Mouse (Mus musculus): ENCODE results near the gene Nlrc5. TPM values are rescaled to one million over a fixed set of nuclear protein-coding genes. Genes with fewer than 3 reads are reported as not detected.

Gene Nlrc5
- total and polyA plus RNA-seq, 3 experiments, result 2.3 to 4.9 (median 3.7) TPM

DNA sequence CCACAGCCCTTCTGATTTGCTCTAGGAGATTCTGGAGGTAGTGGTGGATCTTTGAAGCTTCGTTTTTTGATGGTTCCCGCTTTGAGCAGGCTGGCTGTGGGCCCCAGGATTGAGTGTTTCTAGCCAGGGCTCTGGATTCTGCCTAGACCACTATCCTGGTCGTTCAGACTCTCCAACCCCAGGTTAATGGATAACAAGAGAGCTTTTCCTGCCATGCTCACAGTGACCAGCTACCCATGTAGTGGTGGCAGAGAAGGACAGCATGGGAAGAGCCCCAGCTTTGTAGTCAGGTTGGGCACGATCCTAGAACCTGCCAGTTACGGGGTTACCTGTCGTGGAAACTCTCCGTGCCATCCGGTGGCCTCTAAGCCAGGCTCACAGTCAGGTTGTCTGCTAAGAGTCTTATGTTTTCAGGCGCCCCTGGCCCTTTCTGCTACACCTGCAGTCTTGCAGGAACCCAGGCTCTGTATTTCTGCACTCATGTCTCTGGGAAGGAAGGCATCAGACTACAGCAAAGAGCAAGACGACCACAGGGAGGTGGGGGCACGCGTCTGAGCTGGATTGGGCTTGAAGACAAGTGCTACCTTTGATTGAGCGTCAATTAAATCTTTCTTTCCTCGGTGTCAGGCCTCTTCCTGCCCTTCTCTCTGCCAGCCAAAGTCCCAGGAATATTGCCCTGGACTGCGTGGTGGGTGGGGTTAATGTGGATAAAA is 132.4 kb downstream of the Nlrc5 start:
- Histone ChIP-seq H3K27ac (no peak overlapping the region), H3K4me1 (ENCODE audit: control insufficient read depth, insufficient read depth, low read length) (no peaks in the 10 kb centered on the region), H3K4me3 (no peak overlapping the region), H3K9ac (ENCODE audit: low read depth, low read length) (no peak overlapping the region), H3K79me2 (replicated peaks; ENCODE audit: control insufficient read depth, insufficient read depth, low read length) (no peaks in the 10 kb centered on the region), H3K27me3 (ENCODE audit: control insufficient read depth, insufficient read depth, low read length) (no peaks in the 10 kb centered on the region), H3K36me3 (ENCODE audit: control insufficient read depth, insufficient read depth, low read length) (no peaks in the 10 kb centered on the region)
- intact Hi-C loops (cut with DNase I), result loop anchor here (5.0 kb wide), 1 partner anchor 34 kb away; the partner anchor contains the start of gene Cpne2
- no peak for DNase-seq
- no peak for TF ChIP-seq POLR2A (IDR thresholded peaks at IDR 0.05; ENCODE audit: insufficient read depth, low read depth, low read length)
- no peak for TF ChIP-seq EP300 (IDR thresholded peaks at IDR 0.05; ENCODE audit: insufficient read depth, low read depth, low read length)
- TF ChIP-seq CTCF (IDR thresholded peaks at IDR 0.05), result no peak
- 81% methylated on average over 15 of the region's 15 CpGs for WGBS

DNA sequence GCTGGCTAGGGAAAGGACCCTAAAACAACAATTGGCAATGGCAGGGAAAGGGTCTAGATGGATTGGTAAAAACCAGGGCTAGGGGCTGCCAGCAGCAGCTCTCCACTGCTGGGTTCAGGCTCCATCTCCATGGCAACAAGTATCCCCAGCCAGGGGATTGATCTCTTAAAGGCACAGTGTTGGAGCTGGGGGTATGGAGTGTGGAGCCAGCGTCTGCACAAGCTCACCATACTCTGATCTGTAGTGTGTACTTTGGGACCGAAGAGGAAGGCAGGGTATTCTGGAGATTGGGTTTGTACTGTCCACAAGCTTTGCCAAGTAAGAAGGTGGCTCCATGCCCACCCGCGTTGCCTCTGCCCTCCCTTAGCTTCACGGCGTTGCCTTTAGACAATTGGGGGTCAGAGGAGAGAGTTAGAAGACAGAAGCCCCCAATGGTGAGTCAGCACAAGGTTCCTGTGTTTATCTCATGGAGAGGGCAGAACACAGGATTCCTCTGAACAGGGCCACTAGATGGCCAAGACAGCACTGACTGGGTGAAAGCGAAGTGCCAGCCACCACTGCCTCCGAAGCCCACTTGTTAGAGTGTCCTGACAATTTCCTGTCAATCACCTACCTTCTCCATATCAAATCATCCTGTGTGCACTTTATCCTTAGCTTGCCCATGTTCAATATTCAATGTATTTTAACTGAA is 133.1 kb downstream of the Nlrc5 start:
- Histone ChIP-seq H3K27me3 (ENCODE audit: control insufficient read depth, insufficient read depth, low read length) (no peaks in the 10 kb centered on the region), H3K27ac (no peak overlapping the region), H3K4me1 (ENCODE audit: control insufficient read depth, insufficient read depth, low read length) (no peaks in the 10 kb centered on the region), H3K9ac (ENCODE audit: low read depth, low read length) (no peak overlapping the region), H3K79me2 (replicated peaks; ENCODE audit: control insufficient read depth, insufficient read depth, low read length) (no peaks in the 10 kb centered on the region), H3K4me3 (no peak overlapping the region), H3K36me3 (ENCODE audit: control insufficient read depth, insufficient read depth, low read length) (no peaks in the 10 kb centered on the region)
- 75% methylated on average over 8 of the region's 8 CpGs for WGBS
- no peak for DNase-seq
- no peak for TF ChIP-seq CTCF (IDR thresholded peaks at IDR 0.05)
- no peak for TF ChIP-seq EP300 (IDR thresholded peaks at IDR 0.05; ENCODE audit: insufficient read depth, low read depth, low read length)
- no peak for TF ChIP-seq POLR2A (IDR thresholded peaks at IDR 0.05; ENCODE audit: insufficient read depth, low read depth, low read length)
- intact Hi-C loops (cut with DNase I), result loop anchor here (5.0 kb wide), 1 partner anchor 35 kb away; the partner anchor contains the start of gene Cpne2

DNA sequence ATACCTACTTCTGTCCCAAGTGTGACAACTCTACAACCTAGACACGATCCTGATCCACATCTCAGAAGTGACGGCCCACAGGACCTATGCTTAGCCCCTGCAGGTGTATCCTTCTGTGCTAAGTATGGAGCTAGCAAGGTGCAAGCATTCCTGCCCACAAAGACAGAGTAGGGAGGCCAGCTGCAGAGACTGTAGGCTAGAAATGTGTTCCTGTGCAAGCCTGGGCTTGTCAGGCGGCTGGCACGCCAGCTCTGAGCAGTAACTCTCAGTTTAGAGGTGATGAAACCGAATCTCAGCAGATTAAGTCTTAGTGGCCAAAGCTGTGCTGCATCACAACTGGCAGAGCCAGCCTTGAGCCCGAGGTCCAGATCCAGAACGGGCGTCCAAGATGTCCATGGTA is 133.9 kb downstream of the Nlrc5 start:
- Histone ChIP-seq H3K27me3 (ENCODE audit: control insufficient read depth, insufficient read depth, low read length) (no peaks in the 10 kb centered on the region), H3K27ac (no peak overlapping the region), H3K79me2 (replicated peaks; ENCODE audit: control insufficient read depth, insufficient read depth, low read length) (no peaks in the 10 kb centered on the region), H3K4me3 (no peak overlapping the region), H3K9ac (ENCODE audit: low read depth, low read length) (no peak overlapping the region), H3K36me3 (ENCODE audit: control insufficient read depth, insufficient read depth, low read length) (no peaks in the 10 kb centered on the region), H3K4me1 (ENCODE audit: control insufficient read depth, insufficient read depth, low read length) (no peaks in the 10 kb centered on the region)
- 92% methylated on average over 8 of the region's 8 CpGs for WGBS
- DNase-seq, result no peak
- intact Hi-C loops (cut with DNase I), result loop anchor here (5.0 kb wide), 1 partner anchor 36 kb away; the partner anchor contains the start of gene Cpne2
- TF ChIP-seq POLR2A (IDR thresholded peaks at IDR 0.05; ENCODE audit: insufficient read depth, low read depth, low read length) (no peak), EP300 (IDR thresholded peaks at IDR 0.05; ENCODE audit: insufficient read depth, low read depth, low read length) (no peak), CTCF (IDR thresholded peaks at IDR 0.05) (no peak)

DNA sequence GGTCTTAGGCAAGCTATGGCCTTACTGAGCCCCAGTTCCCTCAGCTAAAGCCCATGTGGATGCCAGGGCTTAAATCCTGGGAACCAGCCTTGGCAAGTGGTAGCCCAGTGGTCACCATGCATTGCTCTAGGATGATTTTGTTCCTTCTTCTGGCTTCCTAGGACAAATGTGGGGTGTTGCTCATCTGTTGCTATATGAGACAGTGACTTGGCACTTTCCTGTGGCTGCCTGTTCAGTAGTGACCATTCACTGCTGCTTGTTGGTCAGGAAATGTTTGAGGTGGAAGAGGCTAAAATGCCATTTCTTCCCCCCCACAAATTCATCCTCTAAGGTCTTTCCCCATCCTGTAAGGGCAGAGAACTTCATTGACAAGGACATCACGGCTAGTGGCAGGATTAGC is 135.3 kb downstream of the Nlrc5 start:
- no peaks in the 10 kb centered on the region for H3K36me3 ChIP-seq (ENCODE audit: control insufficient read depth, insufficient read depth, low read length)
- WGBS, result 84% methylated on average over 1 of the region's 1 CpGs
- H3K4me1 ChIP-seq (ENCODE audit: control insufficient read depth, insufficient read depth, low read length), result no peaks in the 10 kb centered on the region
- intact Hi-C loops (cut with DNase I), result loop anchor here (5.0 kb wide), 1 partner anchor 37 kb away; the partner anchor contains the start of gene Cpne2
- no peak for DNase-seq
- no peak overlapping the region for H3K27ac ChIP-seq
- H3K79me2 ChIP-seq (replicated peaks; ENCODE audit: control insufficient read depth, insufficient read depth, low read length), result no peaks in the 10 kb centered on the region
- no peak for TF ChIP-seq POLR2A (IDR thresholded peaks at IDR 0.05; ENCODE audit: insufficient read depth, low read depth, low read length)
- no peak for TF ChIP-seq CTCF (IDR thresholded peaks at IDR 0.05)
- no peak for TF ChIP-seq EP300 (IDR thresholded peaks at IDR 0.05; ENCODE audit: insufficient read depth, low read depth, low read length)
- H3K9ac ChIP-seq (ENCODE audit: low read depth, low read length), result no peak overlapping the region
- H3K4me3 ChIP-seq, result no peak overlapping the region
- no peaks in the 10 kb centered on the region for H3K27me3 ChIP-seq (ENCODE audit: control insufficient read depth, insufficient read depth, low read length)

DNA sequence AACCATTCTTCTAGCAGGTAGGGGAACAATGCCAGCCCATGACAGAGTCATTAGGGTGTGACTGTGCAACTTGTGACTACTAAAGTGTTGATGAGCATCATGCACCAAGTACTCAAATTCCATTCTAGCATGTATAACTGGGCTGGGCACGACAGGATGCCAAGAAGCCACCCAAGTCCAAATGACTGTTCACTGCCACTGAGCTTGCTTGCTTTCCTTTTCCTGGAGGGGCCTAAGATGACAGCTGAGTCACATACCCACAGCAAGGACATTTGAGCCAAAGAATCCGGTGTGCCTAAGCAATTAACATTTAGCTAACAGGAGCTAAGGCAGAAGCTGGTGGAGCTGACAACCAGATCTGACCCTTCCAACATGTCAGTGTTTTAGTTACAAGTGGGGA is 137.7 kb downstream of the Nlrc5 start:
- no peak overlapping the region for H3K27ac ChIP-seq
- no peaks in the 10 kb centered on the region for H3K27me3 ChIP-seq (ENCODE audit: control insufficient read depth, insufficient read depth, low read length)
- no peaks in the 10 kb centered on the region for H3K36me3 ChIP-seq (ENCODE audit: control insufficient read depth, insufficient read depth, low read length)
- H3K9ac ChIP-seq (ENCODE audit: low read depth, low read length), result no peak overlapping the region
- intact Hi-C loops (cut with DNase I), result no loop called here
- H3K4me1 ChIP-seq (ENCODE audit: control insufficient read depth, insufficient read depth, low read length), result no peaks in the 10 kb centered on the region
- DNase-seq, result no peak
- WGBS, result 56% methylated on average over 2 of the region's 2 CpGs
- TF ChIP-seq CTCF (IDR thresholded peaks at IDR 0.05) (no peak), POLR2A (IDR thresholded peaks at IDR 0.05; ENCODE audit: insufficient read depth, low read depth, low read length) (no peak), EP300 (IDR thresholded peaks at IDR 0.05; ENCODE audit: insufficient read depth, low read depth, low read length) (no peak)
- H3K4me3 ChIP-seq, result no peak overlapping the region
- H3K79me2 ChIP-seq (replicated peaks; ENCODE audit: control insufficient read depth, insufficient read depth, low read length), result no peaks in the 10 kb centered on the region

Data from heart, adult 2 months (tissue).